Mouse (Mus musculus) liver, postnatal 0 days (tissue): Measurements from ENCODE around the gene Cdk5r1. TPM values are rescaled to one million over a fixed set of nuclear protein-coding genes. Genes with fewer than 3 reads are reported as not detected.

Source experiments
- ATAC-seq: fragments of 200-750 bp; cut with Nextera tagmentation; 2 replicates; pipeline ENCODE4 v1.8.0; 2017; ENCODE audit warnings: mild to moderate bottlenecking, moderate library complexity
- DNase-seq: peaks from one replicate; pipeline ENCODE4 v3.0.0-alpha.2; 2016
- H3K27ac ChIP-seq: fragments of 300-500 bp; sonication (generic); 2 replicates; pipeline ENCODE4 v1.5.1; 2014; ENCODE audit warnings: antibody characterized with exemption, moderate library complexity, mild to moderate bottlenecking, low read depth
- H3K27me3 ChIP-seq: fragments of 300-500 bp; sonication (generic); 2 replicates; pipeline ENCODE4 v1.6.1; 2014; ENCODE audit warnings: low read length, control low read depth, mixed read lengths; ENCODE audit not compliant: insufficient read depth
- H3K36me3 ChIP-seq: fragments of 300-500 bp; sonication (generic); replicated peaks from 2 replicates; pipeline ENCODE4 v1.6.1; 2014; ENCODE audit warnings: mild to moderate bottlenecking, control low read depth, low read length, moderate library complexity, mixed read lengths; ENCODE audit not compliant: insufficient read depth
- H3K4me1 ChIP-seq: fragments of 300-500 bp; sonication (generic); 2 replicates; pipeline ENCODE4 v1.6.1; 2014; ENCODE audit warnings: antibody characterized with exemption, mild to moderate bottlenecking, control low read depth; ENCODE audit not compliant: insufficient read depth
- H3K4me2 ChIP-seq: fragments of 300-500 bp; sonication (generic); 2 replicates; pipeline ENCODE4 v1.6.1; 2014; ENCODE audit warnings: low read depth, mild to moderate bottlenecking, low read length, moderate library complexity, mixed read lengths
- H3K4me3 ChIP-seq: fragments of 300-500 bp; sonication (generic); 2 replicates; pipeline ENCODE4 v1.5.1; 2014; ENCODE audit warnings: low read depth, low read length
- H3K9ac ChIP-seq: fragments of 300-500 bp; sonication (generic); replicated peaks from 2 replicates; pipeline ENCODE4 v1.6.1; 2014; ENCODE audit warnings: mild to moderate bottlenecking, moderate library complexity
- H3K9me3 ChIP-seq: fragments of 300-500 bp; sonication (generic); 2 replicates; pipeline ENCODE4 v1.6.1; 2016; ENCODE audit warnings: mild to moderate bottlenecking, control low read depth, low read length, mixed read lengths
- CTCF ChIP-seq: sonication (generic); IDR thresholded peaks from 2 replicates; pipeline ENCODE4 v1.5.1; 2016; ENCODE audit warnings: antibody characterized with exemption, low read depth
- EP300 ChIP-seq: IDR thresholded peaks from 2 replicates; pipeline ENCODE4 v1.6.1; 2016; ENCODE audit warnings: antibody characterized with exemption, low read depth, mild to moderate bottlenecking
- whole genome bisulfite sequencing: fragments of 180-500 bp; shearing (Covaris S2); extraction: QIAGEN DNeasy Blood & Tissue Kit; methylation state at CpG from one replicate; pipeline ENCODE4 v1.1.7; 2014; ENCODE audit not compliant: insufficient replicate concordance; 5-methylcytosine and 5-hydroxymethylcytosine counted together
- polyA plus RNA-seq: library from polyadenylated mRNA; unstranded; fragments of >200 nt; fragmentation: Nextera tagmentation; extraction: Ambion mirVana; gene quantifications from 2 replicates; pipeline ENCODE4 v1.2.1, GENCODE M21; 2015

Gene Cdk5r1
- polyA plus RNA-seq, 1 experiment from 2014 or later = 0.28 TPM

- Histone ChIP-seq H3K27me3 (no peaks in the 10 kb centered on the region), H3K27ac (no peak overlapping the region), H3K9me3 (no peaks in the 10 kb centered on the region), H3K36me3 (no peaks in the 10 kb centered on the region), H3K4me3 (no peak overlapping the region), H3K4me1 (peaks cover 15% of the 10 kb centered on the region), H3K4me2 (no peak overlapping the region), H3K9ac (no peak overlapping the region)
- WGBS = 85% methylated on average over 9 of the region's 9 CpGs
- no peak for DNase-seq
- no peak for ATAC-seq
- TF ChIP-seq EP300 (no peak), CTCF (no peak)
Observed at GRCm38 (mm10) chr11:80485120-80485551, 8.3 kb downstream of the Cdk5r1 start.

GRCm38 (mm10) chr11:80485622-80486206, 8.9 kb downstream of the Cdk5r1 start:
- WGBS = 83% methylated on average over 10 of the region's 10 CpGs
- Histone ChIP-seq H3K27ac (no peak overlapping the region), H3K4me1 (peaks cover 15% of the 10 kb centered on the region), H3K36me3 (no peaks in the 10 kb centered on the region), H3K9ac (no peak overlapping the region), H3K4me3 (no peak overlapping the region), H3K4me2 (no peak overlapping the region), H3K27me3 (no peaks in the 10 kb centered on the region), H3K9me3 (no peaks in the 10 kb centered on the region)
- no peak for ATAC-seq
- DNase-seq = no peak
- no peak for TF ChIP-seq EP300

GRCm38 (mm10) chr11:80487904-80488587, 11.2 kb downstream of the Cdk5r1 start:
- Histone ChIP-seq H3K9me3 (no peaks in the 10 kb centered on the region), H3K9ac (no peak overlapping the region), H3K4me2 (no peak overlapping the region), H3K36me3 (no peaks in the 10 kb centered on the region), H3K27ac (no peak overlapping the region), H3K27me3 (no peaks in the 10 kb centered on the region), H3K4me1 (peaks cover 15% of the 10 kb centered on the region), H3K4me3 (no peak overlapping the region)
- no peak for ATAC-seq
- TF ChIP-seq EP300 (no peak), CTCF (no peak)
- 74% methylated on average over 15 of the region's 15 CpGs for WGBS
- DNase-seq = no peak

- no peak overlapping the region for H3K4me3 ChIP-seq
- H3K4me2 ChIP-seq = peak overlapping the region; percentile 40; the same call in 1 of the 2 replicates
- TF ChIP-seq EP300 (no peak), CTCF (no peak)
- H3K4me1 ChIP-seq = peaks cover 15% of the 10 kb centered on the region
- H3K9ac ChIP-seq = no peak overlapping the region; the same call in 1 of the 2 replicates
- H3K27me3 ChIP-seq = no peaks in the 10 kb centered on the region
- H3K9me3 ChIP-seq = no peaks in the 10 kb centered on the region
- peak overlapping the region; percentile 78 for H3K27ac ChIP-seq
- H3K36me3 ChIP-seq = no peaks in the 10 kb centered on the region
- DNase-seq (no peak), ATAC-seq (peak; percentile 19)
- WGBS = 40% methylated on average over 12 of the region's 12 CpGs
Observed at GRCm38 (mm10) chr11:80489172-80489881, 12.5 kb downstream of the Cdk5r1 start.

- no peak overlapping the region for H3K4me3 ChIP-seq
- no peak for TF ChIP-seq CTCF
- no peaks in the 10 kb centered on the region for H3K27me3 ChIP-seq
- no peak overlapping the region for H3K9ac ChIP-seq
- no peaks in the 10 kb centered on the region for H3K36me3 ChIP-seq
- peak; percentile 55 for DNase-seq
- H3K4me2 ChIP-seq = peak overlapping the region; percentile 40; the same call in 1 of the 2 replicates
- H3K27ac ChIP-seq = peak overlapping the region; percentile 78
- H3K9me3 ChIP-seq = no peaks in the 10 kb centered on the region
- 14% methylated on average over 5 of the region's 5 CpGs for WGBS
- H3K4me1 ChIP-seq = peaks cover 15% of the 10 kb centered on the region
- ATAC-seq = peak; percentile 60
Observed at GRCm38 (mm10) chr11:80489882-80490196, 13.0 kb downstream of the Cdk5r1 start.

GRCm38 (mm10) chr11:80490831-80491230, 14.0 kb downstream of the Cdk5r1 start:
- peaks cover 15% of the 10 kb centered on the region for H3K4me1 ChIP-seq
- DNase-seq = no peak
- no peak for ATAC-seq
- no peak overlapping the region for H3K4me3 ChIP-seq
- no peak overlapping the region for H3K9ac ChIP-seq
- 78% methylated on average over 10 of the region's 10 CpGs for WGBS
- H3K27ac ChIP-seq = no peak overlapping the region
- no peaks in the 10 kb centered on the region for H3K9me3 ChIP-seq
- TF ChIP-seq EP300 (no peak), CTCF (no peak)
- no peaks in the 10 kb centered on the region for H3K36me3 ChIP-seq
- no peaks in the 10 kb centered on the region for H3K27me3 ChIP-seq
- H3K4me2 ChIP-seq = no peak overlapping the region
